Mouse (Mus musculus): Measurements from ENCODE around the gene Rad9b. TPM values are rescaled to one million over a fixed set of nuclear protein-coding genes. Genes with fewer than 3 reads are reported as not detected.

Gene Rad9b
- polyA plus RNA-seq, 1 experiment: 4.2 TPM

- H3K27ac ChIP-seq (ENCODE audit: insufficient read depth, low read depth, low read length): peak overlapping the region; percentile 72
- 40% methylated on average over 17 of the region's 17 CpGs for WGBS
Observed at GRCm38 (mm10) chr5:122302810-122303745, 51.0 kb downstream of the Rad9b start.

GRCm38 (mm10) chr5:122300071-122300518 is 53.9 kb downstream of the Rad9b start:
- TF ChIP-seq POLR2A (IDR thresholded peaks at IDR 0.05; ENCODE audit: low read depth, low read length): no peak
- TF ChIP-seq CTCF (conservative IDR thresholded peaks at IDR 0.05; ENCODE audit: insufficient read depth, insufficient read length, low read depth, low read length): no peak
- no peak overlapping the region for H3K4me3 ChIP-seq (ENCODE audit: insufficient read depth, low read depth, low read length)
- H3K4me1 ChIP-seq (ENCODE audit: control insufficient read depth, insufficient read depth, low read length): peaks cover 60% of the 10 kb centered on the region
- WGBS: 62% methylated on average over 6 of the region's 6 CpGs
- H3K27me3 ChIP-seq (replicated peaks; ENCODE audit: control insufficient read depth, insufficient read depth, low read length): no peaks in the 10 kb centered on the region
- no peaks in the 10 kb centered on the region for H3K36me3 ChIP-seq (ENCODE audit: control insufficient read depth, insufficient read depth, low read length)
- no peak for DNase-seq
- H3K27ac ChIP-seq (ENCODE audit: insufficient read depth, low read depth, low read length): no peak overlapping the region

More at GRCm38 (mm10) chr5:122302810-122303745, 51.0 kb downstream of the Rad9b start:
- Histone ChIP-seq H3K4me3 (ENCODE audit: insufficient read depth, low read depth, low read length) (no peak overlapping the region), H3K27me3 (replicated peaks; ENCODE audit: control insufficient read depth, insufficient read depth, low read length) (no peaks in the 10 kb centered on the region), H3K4me1 (ENCODE audit: control insufficient read depth, insufficient read depth, low read length) (peaks cover 54% of the 10 kb centered on the region), H3K36me3 (ENCODE audit: control insufficient read depth, insufficient read depth, low read length) (no peaks in the 10 kb centered on the region)
- TF ChIP-seq POLR2A (IDR thresholded peaks at IDR 0.05; ENCODE audit: low read depth, low read length): no peak
- peak; percentile 36; the same call in 1 of the 2 replicates for TF ChIP-seq CTCF (conservative IDR thresholded peaks at IDR 0.05; ENCODE audit: insufficient read depth, insufficient read length, low read depth, low read length)
- DNase-seq: peak; percentile 62

DNA sequence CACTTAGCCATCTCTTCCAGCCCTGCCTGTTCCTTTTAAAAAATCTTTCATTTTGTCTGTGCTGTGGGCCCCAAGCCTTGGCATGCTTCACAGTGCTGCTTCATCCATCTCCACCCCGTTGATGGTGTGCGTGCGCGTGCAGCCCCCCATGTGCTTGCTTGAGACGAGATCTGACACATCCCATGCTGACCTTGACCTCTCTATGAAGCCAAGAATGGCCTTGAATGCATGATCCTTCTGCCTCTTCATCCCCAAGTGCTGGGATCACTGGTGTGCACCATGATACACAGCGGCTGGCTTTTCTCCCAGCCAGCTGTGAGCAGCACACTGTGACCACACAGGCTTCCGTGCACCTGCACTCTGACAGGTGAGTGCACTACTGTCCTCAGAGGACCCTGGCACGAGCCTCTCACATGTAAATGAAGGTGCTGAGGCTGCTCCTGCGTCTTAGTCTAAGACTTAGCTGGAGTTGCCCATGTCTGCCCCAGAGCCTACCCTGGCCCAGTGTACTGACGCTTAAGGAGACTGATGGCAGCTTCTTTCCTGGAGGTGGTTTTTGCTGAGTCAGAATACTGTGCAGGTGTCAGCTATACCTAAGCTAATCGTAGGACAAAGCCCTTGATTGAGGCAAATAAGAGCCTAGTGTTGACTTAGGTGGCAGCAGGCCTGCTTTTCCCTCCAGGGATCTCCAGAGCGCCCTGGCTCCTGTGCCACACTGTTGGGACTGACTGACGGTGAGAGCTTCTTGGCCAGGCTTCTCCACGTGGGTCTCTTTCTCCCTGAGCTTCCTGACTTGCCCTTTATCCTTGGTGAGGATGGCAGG is 58.7 kb downstream of the Rad9b start:
- 48% methylated on average over 14 of the region's 14 CpGs for WGBS
- no peak overlapping the region for H3K27ac ChIP-seq (ENCODE audit: insufficient read depth, low read depth, low read length)
- no peak for DNase-seq

DNA sequence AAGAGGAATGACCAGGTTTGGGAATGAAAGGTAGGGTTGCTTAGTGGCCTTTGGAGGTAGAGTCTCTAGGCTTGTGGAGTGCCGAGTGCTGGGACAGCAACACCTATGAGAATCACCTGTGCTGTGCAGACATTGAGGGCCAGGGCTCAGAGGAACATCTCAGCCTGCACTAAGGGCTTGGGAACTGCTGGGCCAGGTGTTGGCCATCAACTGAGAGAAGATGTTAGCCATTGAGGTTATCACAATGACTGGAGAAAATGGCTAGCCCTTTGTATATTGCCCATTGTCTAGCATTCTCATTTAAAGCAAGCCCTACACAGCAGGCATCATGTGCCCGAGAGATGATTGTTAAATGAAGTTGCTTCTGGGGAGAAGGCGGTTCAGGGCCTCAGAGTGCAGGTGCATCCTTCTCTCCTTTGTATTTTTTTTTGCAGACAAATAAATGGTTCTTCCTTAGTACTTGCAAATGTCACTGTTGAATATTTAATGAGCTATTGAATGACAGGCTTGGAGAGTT is 59.8 kb downstream of the Rad9b start:
- Histone ChIP-seq H3K36me3 (ENCODE audit: control insufficient read depth, insufficient read depth, low read length) (no peaks in the 10 kb centered on the region), H3K4me3 (ENCODE audit: insufficient read depth, low read depth, low read length) (no peak overlapping the region), H3K27ac (ENCODE audit: insufficient read depth, low read depth, low read length) (no peak overlapping the region), H3K27me3 (replicated peaks; ENCODE audit: control insufficient read depth, insufficient read depth, low read length) (no peaks in the 10 kb centered on the region), H3K4me1 (ENCODE audit: control insufficient read depth, insufficient read depth, low read length) (peaks cover 54% of the 10 kb centered on the region)
- TF ChIP-seq POLR2A (IDR thresholded peaks at IDR 0.05; ENCODE audit: low read depth, low read length) (no peak), CTCF (conservative IDR thresholded peaks at IDR 0.05; ENCODE audit: insufficient read depth, insufficient read length, low read depth, low read length) (no peak)
- 88% methylated on average over 3 of the region's 3 CpGs for WGBS
- DNase-seq: no peak

More for the DNA sequence above, 58.7 kb downstream of the Rad9b start:
- no peaks in the 10 kb centered on the region for H3K27me3 ChIP-seq (replicated peaks; ENCODE audit: control insufficient read depth, insufficient read depth, low read length)
- TF ChIP-seq POLR2A (IDR thresholded peaks at IDR 0.05; ENCODE audit: low read depth, low read length): no peak
- TF ChIP-seq CTCF (conservative IDR thresholded peaks at IDR 0.05; ENCODE audit: insufficient read depth, insufficient read length, low read depth, low read length): no peak
- peaks cover 63% of the 10 kb centered on the region for H3K4me1 ChIP-seq (ENCODE audit: control insufficient read depth, insufficient read depth, low read length)
- no peak overlapping the region for H3K4me3 ChIP-seq (ENCODE audit: insufficient read depth, low read depth, low read length)
- no peaks in the 10 kb centered on the region for H3K36me3 ChIP-seq (ENCODE audit: control insufficient read depth, insufficient read depth, low read length)

- peak; percentile 68 for DNase-seq
- peaks cover 53% of the 10 kb centered on the region for H3K4me1 ChIP-seq (ENCODE audit: control insufficient read depth, insufficient read depth, low read length)
- 48% methylated on average over 6 of the region's 6 CpGs for WGBS
Observed at GRCm38 (mm10) chr5:122293131-122293530, 60.9 kb downstream of the Rad9b start.

GRCm38 (mm10) chr5:122291553-122292339 is 62.3 kb downstream of the Rad9b start:
- peak; percentile 63 for DNase-seq
- peaks cover 55% of the 10 kb centered on the region for H3K4me1 ChIP-seq (ENCODE audit: control insufficient read depth, insufficient read depth, low read length)
- no peak overlapping the region for H3K4me3 ChIP-seq (ENCODE audit: insufficient read depth, low read depth, low read length)
- peak overlapping the region; percentile 77 for H3K27ac ChIP-seq (ENCODE audit: insufficient read depth, low read depth, low read length)
- TF ChIP-seq POLR2A (IDR thresholded peaks at IDR 0.05; ENCODE audit: low read depth, low read length): no peak
- TF ChIP-seq CTCF (conservative IDR thresholded peaks at IDR 0.05; ENCODE audit: insufficient read depth, insufficient read length, low read depth, low read length): no peak
- H3K36me3 ChIP-seq (ENCODE audit: control insufficient read depth, insufficient read depth, low read length): no peaks in the 10 kb centered on the region
- 39% methylated on average over 17 of the region's 17 CpGs for WGBS
- no peaks in the 10 kb centered on the region for H3K27me3 ChIP-seq (replicated peaks; ENCODE audit: control insufficient read depth, insufficient read depth, low read length)

More at GRCm38 (mm10) chr5:122293131-122293530, 60.9 kb downstream of the Rad9b start:
- no peaks in the 10 kb centered on the region for H3K27me3 ChIP-seq (replicated peaks; ENCODE audit: control insufficient read depth, insufficient read depth, low read length)
- H3K4me3 ChIP-seq (ENCODE audit: insufficient read depth, low read depth, low read length): no peak overlapping the region
- TF ChIP-seq CTCF (conservative IDR thresholded peaks at IDR 0.05; ENCODE audit: insufficient read depth, insufficient read length, low read depth, low read length) (0 out of 2 replicates have a peak, but pooled peaks have one; percentile 3), POLR2A (IDR thresholded peaks at IDR 0.05; ENCODE audit: low read depth, low read length) (no peak)
- no peaks in the 10 kb centered on the region for H3K36me3 ChIP-seq (ENCODE audit: control insufficient read depth, insufficient read depth, low read length)
- H3K27ac ChIP-seq (ENCODE audit: insufficient read depth, low read depth, low read length): no peak overlapping the region

Data from kidney, adult 2 months (tissue).